Mouse (Mus musculus): ENCODE data around the gene Aox2.

GRCm38 (mm10) chr1:58284505-58284904 is 6.4 kb downstream of the Aox2 start:
- no peak for TF ChIP-seq CTCF (IDR thresholded peaks at IDR 0.05)
- no peak for TF ChIP-seq EP300 (IDR thresholded peaks at IDR 0.05)

Measured in lung, postnatal 0 days (tissue).